1 mouse cellular context compared by ENCODE assay signal in the genomic region with DNA sequence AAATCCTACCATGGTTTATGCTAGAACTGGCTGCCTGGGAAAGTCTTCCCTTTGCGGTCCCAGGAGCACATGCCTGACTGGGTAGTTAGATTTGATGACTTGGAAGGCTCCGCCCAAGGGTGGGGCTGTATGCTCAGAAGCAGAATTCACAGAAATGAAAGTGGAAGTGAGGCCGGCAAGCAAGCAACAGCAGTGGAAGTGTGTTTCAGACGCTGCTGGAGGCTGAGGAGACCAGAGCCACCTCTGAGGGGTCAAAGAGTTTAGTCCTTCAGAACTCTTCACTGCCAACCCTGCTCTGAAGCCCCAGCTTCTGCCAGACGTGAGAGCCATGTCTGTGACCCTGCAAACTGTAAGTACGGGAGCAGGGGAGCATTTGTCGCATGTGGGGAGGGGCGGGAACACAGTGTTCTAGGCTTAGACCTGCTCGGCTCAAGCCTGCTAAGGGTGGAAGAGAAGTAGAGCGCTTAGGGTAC.
TF ChIP-seq lines count a peak whose summit lies in the region.

Ifi35 (plus strand) TSS at position 134 of the 473 bp plus-strand sequence.

TF ChIP-seq in CH12.LX, 34 proteins besides CTCF, POLR2A, EP300 and RAD21 (continued from another document):
- TF ChIP-seq ZNF384 (IDR thresholded peaks at IDR 0.05; ENCODE audit: low read depth, low read length) (no peak), PAX5 (IDR thresholded peaks at IDR 0.05; ENCODE audit: low read length) (no peak), ZMIZ1 (IDR thresholded peaks at IDR 0.05; ENCODE audit: low read depth, low read length) (peak; percentile 84), UBTF (IDR thresholded peaks at IDR 0.05; ENCODE audit: low read depth, low read length) (0 out of 2 replicates have a peak, but pooled peaks have one; percentile 13), JUND (conservative IDR thresholded peaks at IDR 0.05; ENCODE audit: low read depth, low read length) (no peak), CHD2 (IDR thresholded peaks at IDR 0.05; ENCODE audit: low read length) (no peak), RCOR1 (conservative IDR thresholded peaks at IDR 0.05; ENCODE audit: low read depth, low read length) (no peak), USF1 (IDR thresholded peaks at IDR 0.05; ENCODE audit: low read depth, low read length) (no peak), SIN3A (IDR thresholded peaks at IDR 0.05; ENCODE audit: low read length) (peak; percentile 86), POLR2AphosphoS2 (IDR thresholded peaks at IDR 0.05; ENCODE audit: low read depth, low read length) (peak; percentile 63; the same call in 1 of the 2 replicates), BHLHE40 (IDR thresholded peaks at IDR 0.05; ENCODE audit: low read depth, low read length) (peak; percentile 70), E2F4 (IDR thresholded peaks at IDR 0.05; ENCODE audit: insufficient replicate concordance, low read depth, low read length) (0 out of 2 replicates have a peak, but pooled peaks have one; percentile 18), USF2 (conservative IDR thresholded peaks at IDR 0.05; ENCODE audit: low read depth, low read length) (no peak), ETS1 (conservative IDR thresholded peaks at IDR 0.05; ENCODE audit: low read depth, low read length) (peak; percentile 80)
